Mouse (Mus musculus) G1E (cell line): ENCODE results near the gene Mdc1.

Experiments
- CTCF ChIP-seq: IDR thresholded peaks from 2 replicates; pipeline ENCODE4 v1.5.1; 2012; ENCODE audit warnings: low read depth, low read length, inconsistent platforms, mixed read lengths
- TAL1 ChIP-seq: conservative IDR thresholded peaks from 2 replicates; pipeline ENCODE4 v1.6.1; 2012; ENCODE audit warnings: low read depth, low read length, inconsistent platforms, mixed read lengths

GRCm38 (mm10) chr17:35814678-35815077 lies 26.6 kb upstream of the Mdc1 start:
- TF ChIP-seq TAL1 (no peak), CTCF (no peak)
